Mouse (Mus musculus): Measurements from ENCODE around the gene Cutc.

GRCm38 (mm10) chr19:43753226-43753835 is 535 bp downstream of the Cutc start:
- TF ChIP-seq CTCF (IDR thresholded peaks at IDR 0.05; ENCODE audit: extremely low read depth, insufficient read depth, insufficient read length, insufficient replicate concordance) (peak; percentile 86; the same call in 1 of the 2 replicates), POLR2A (IDR thresholded peaks at IDR 0.05; ENCODE audit: low read depth, low read length) (no peak)
